Mouse (Mus musculus): ENCODE results near the gene Purb.
"Not testable (repeated sequence)": the region's sequence is repeated elsewhere in the genome, so short reads cannot be mapped to it uniquely, and the experiment has no call there.

Purb gene

GRCm38 (mm10) chr11:6484244-6484959 is 8.7 kb upstream of the Purb start:
- no peak for DNase-seq

GRCm38 (mm10) chr11:6483103-6483502 is 7.4 kb upstream of the Purb start:
- no peak for DNase-seq

- no peak for DNase-seq
These were observed 6.0 kb upstream of the Purb start for GRCm38 (mm10) chr11:6481669-6482185.

GRCm38 (mm10) chr11:6480681-6481405 is 5.1 kb upstream of the Purb start:
- DNase-seq, result no peak

- no peak for DNase-seq
These were observed 4.5 kb upstream of the Purb start for GRCm38 (mm10) chr11:6480191-6480590.

GRCm38 (mm10) chr11:6479231-6479630 is 3.5 kb upstream of the Purb start:
- DNase-seq, result no peak

GRCm38 (mm10) chr11:6477350-6477749 is 1.6 kb upstream of the Purb start:
- no peak for DNase-seq

GRCm38 (mm10) chr11:6476876-6477275 is 1.2 kb upstream of the Purb start:
- DNase-seq, result no peak

- DNase-seq, result peak; percentile 62
These were observed 614 bp downstream of the Purb start for GRCm38 (mm10) chr11:6474874-6475731.

GRCm38 (mm10) chr11:6474381-6474780 is 1.3 kb downstream of the Purb start:
- DNase-seq, result no peak

GRCm38 (mm10) chr11:6472076-6472475 is 3.6 kb downstream of the Purb start:
- no peak for DNase-seq

- DNase-seq, result no peak
These were observed 4.2 kb downstream of the Purb start for GRCm38 (mm10) chr11:6471493-6471892.

- DNase-seq, result no peak
These were observed 4.7 kb downstream of the Purb start for GRCm38 (mm10) chr11:6471054-6471453.

- no peak for DNase-seq
These were observed 7.2 kb downstream of the Purb start for GRCm38 (mm10) chr11:6468541-6468940.

- peak; percentile 87 for DNase-seq
These were observed 10.6 kb downstream of the Purb start for GRCm38 (mm10) chr11:6465122-6465521.

- no peak for DNase-seq
These were observed 12.4 kb downstream of the Purb start for GRCm38 (mm10) chr11:6463159-6463837.

- no peak for DNase-seq
These were observed 19.6 kb downstream of the Purb start for GRCm38 (mm10) chr11:6456083-6456482.

GRCm38 (mm10) chr11:6448155-6448554 is 27.6 kb downstream of the Purb start:
- not testable (repeated sequence) for DNase-seq

GRCm38 (mm10) chr11:6447493-6447892 is 28.2 kb downstream of the Purb start:
- no peak for DNase-seq

- DNase-seq, result no peak
These were observed 29.8 kb downstream of the Purb start for GRCm38 (mm10) chr11:6445951-6446350.

- DNase-seq, result no peak
These were observed 30.3 kb downstream of the Purb start for GRCm38 (mm10) chr11:6445441-6445840.

- peak; percentile 100 for DNase-seq
These were observed 31.5 kb downstream of the Purb start, which contains the start of gene H2afv for GRCm38 (mm10) chr11:6444077-6444853. H2afv (minus strand) TSS chr11:6444443.
